Mouse (Mus musculus): ENCODE measurements at regions not wholly inside any gene's neighbourhood (a gene's known extent, or its start where the extent isn't known, plus 50 kb on each side); places are given as distances from the start of the nearest gene placed in this dataset.

- no peak for DNase-seq
Observed at GRCm38 (mm10) chr2:75146256-75146655, 320.7 kb downstream of the Mtx2 start.

- DNase-seq: no peak
Observed at GRCm38 (mm10) chr2:75147399-75147798, 321.8 kb downstream of the Mtx2 start.

GRCm38 (mm10) chr2:75147967-75148366, 322.4 kb downstream of the Mtx2 start:
- no peak for DNase-seq

GRCm38 (mm10) chr2:75149036-75149435, 323.4 kb downstream of the Mtx2 start:
- DNase-seq: no peak

- DNase-seq: no peak
Observed at GRCm38 (mm10) chr2:75149562-75149961, 324.0 kb downstream of the Mtx2 start.

- no peak for DNase-seq
Observed at GRCm38 (mm10) chr2:75150986-75151385, 325.4 kb downstream of the Mtx2 start.

- no peak for DNase-seq
Observed at GRCm38 (mm10) chr2:75151519-75151918, 325.9 kb downstream of the Mtx2 start.

GRCm38 (mm10) chr2:75152477-75152990, 326.9 kb downstream of the Mtx2 start:
- DNase-seq: no peak

- DNase-seq: no peak
Observed at GRCm38 (mm10) chr2:75154448-75154847, 328.8 kb downstream of the Mtx2 start.

- DNase-seq: no peak
Observed at GRCm38 (mm10) chr2:75158581-75158980, 333.0 kb downstream of the Mtx2 start.

GRCm38 (mm10) chr2:75161075-75161474, 335.5 kb downstream of the Mtx2 start:
- DNase-seq: no peak

GRCm38 (mm10) chr2:75164987-75165386, 339.4 kb downstream of the Mtx2 start:
- DNase-seq: no peak

- no peak for DNase-seq
Observed at GRCm38 (mm10) chr2:75176267-75176666, 350.7 kb downstream of the Mtx2 start.

- DNase-seq: no peak
Observed at GRCm38 (mm10) chr2:75183293-75183692, 357.7 kb downstream of the Mtx2 start.

- DNase-seq: no peak
Observed at GRCm38 (mm10) chr2:75202587-75203220, 377.1 kb downstream of the Mtx2 start.

GRCm38 (mm10) chr2:75208821-75209758, 383.5 kb downstream of the Mtx2 start:
- DNase-seq: no peak

GRCm38 (mm10) chr2:75209790-75210583, 384.4 kb downstream of the Mtx2 start:
- DNase-seq: no peak

GRCm38 (mm10) chr2:75216931-75217330, 391.3 kb downstream of the Mtx2 start:
- DNase-seq: no peak

- DNase-seq: no peak
Observed at GRCm38 (mm10) chr2:75220775-75221359, 395.3 kb downstream of the Mtx2 start.

GRCm38 (mm10) chr2:75224443-75224842, 398.8 kb downstream of the Mtx2 start:
- DNase-seq: no peak

- no peak for DNase-seq
Observed at GRCm38 (mm10) chr2:75240976-75241375, 415.4 kb downstream of the Mtx2 start.

- no peak for DNase-seq
Observed at GRCm38 (mm10) chr2:75244311-75245033, 414.6 kb upstream of the Hnrnpa3 start.
